In genomic region chr9:7764463-7764871, GRCm38 (mm10) we compare ENCODE assay signal across 8 mouse cellular contexts. TPM values are rescaled to one million over a fixed set of nuclear protein-coding genes. Genes with fewer than 3 reads are reported as not detected.
DNase-seq lines count a peak whose midpoint lies in the region; ATAC-seq and TF ChIP-seq lines count a peak whose summit lies in the region.

No protein-coding gene starts in this region.

- H3K9me3 ChIP-seq in forebrain, embryonic 16.5 days (ENCODE audit: control insufficient read depth, low read length): no peaks in the 10 kb centered on the region
- no peaks in the 10 kb centered on the region for H3K9me3 ChIP-seq in hindbrain, embryonic 16.5 days (ENCODE audit: control insufficient read depth, low read length)
- H3K9me3 ChIP-seq in liver, embryonic 13.5 days (replicated peaks): no peaks in the 10 kb centered on the region
- H3K9me3 ChIP-seq in stomach, embryonic 16.5 days (replicated peaks; ENCODE audit: control insufficient read depth, low read length): no peaks in the 10 kb centered on the region; the same call in 1 of the 2 replicates

- peak; percentile 21 for ATAC-seq in forebrain, embryonic 16.5 days
- peak; percentile 40; the same call in 1 of the 2 replicates for ATAC-seq in hindbrain, embryonic 16.5 days
- ATAC-seq in liver, embryonic 13.5 days (ENCODE audit: low read depth): peak; percentile 19
- no peak for ATAC-seq in stomach, embryonic 16.5 days (ENCODE audit: insufficient read depth, low FRiP score)

- TF ChIP-seq POLR2A in bone marrow macrophage, adult 2 months (IDR thresholded peaks at IDR 0.05; ENCODE audit: borderline replicate concordance, low read depth, low read length): no peak
- peak; percentile 66 for TF ChIP-seq POLR2A in myocyte (IDR thresholded peaks at IDR 0.05; ENCODE audit: insufficient read length, low read depth)

- H3K4me1 ChIP-seq in bone marrow macrophage, adult 2 months (ENCODE audit: control insufficient read depth, insufficient read depth, low read length): peaks cover 25% of the 10 kb centered on the region
- H3K4me1 ChIP-seq in forebrain, embryonic 16.5 days (replicated peaks; ENCODE audit: control insufficient read depth, insufficient read depth, low read length): peaks cover 13% of the 10 kb centered on the region
- peaks cover 6% of the 10 kb centered on the region for H3K4me1 ChIP-seq in hindbrain, embryonic 16.5 days (ENCODE audit: control insufficient read depth, insufficient read depth, low read depth, low read length)
- peaks cover 57% of the 10 kb centered on the region for H3K4me1 ChIP-seq in liver, embryonic 13.5 days (replicated peaks)
- peaks cover 13% of the 10 kb centered on the region; the same call in 1 of the 2 replicates for H3K4me1 ChIP-seq in stomach, embryonic 16.5 days (ENCODE audit: control insufficient read depth, insufficient read depth, low read length)

- H3K27ac ChIP-seq in bone marrow macrophage, adult 2 months (ENCODE audit: insufficient read depth, low read depth, low read length): peak overlapping the region; percentile 42
- H3K27ac ChIP-seq in forebrain, embryonic 16.5 days (ENCODE audit: low read length): peak overlapping the region; percentile 66
- peak overlapping the region; percentile 52; the same call in 1 of the 2 replicates for H3K27ac ChIP-seq in hindbrain, embryonic 16.5 days (ENCODE audit: low read depth, low read length)
- peak overlapping the region; percentile 88 for H3K27ac ChIP-seq in liver, embryonic 13.5 days
- H3K27ac ChIP-seq in stomach, embryonic 16.5 days (ENCODE audit: low read length): peak overlapping the region; percentile 92

- peak overlapping the region; percentile 83 for H3K9ac ChIP-seq in forebrain, embryonic 16.5 days (replicated peaks; ENCODE audit: low read depth, low read length)
- H3K9ac ChIP-seq in hindbrain, embryonic 16.5 days (ENCODE audit: low read depth, low read length): peak overlapping the region; percentile 75
- peak overlapping the region; percentile 96 for H3K9ac ChIP-seq in liver, embryonic 13.5 days
- H3K9ac ChIP-seq in stomach, embryonic 16.5 days (ENCODE audit: low read length): peak overlapping the region; percentile 91

- DNase-seq in left cerebral cortex, adult 11 months (ENCODE audit: low spot score): peak; percentile 7
- no peak for DNase-seq in left cerebral cortex, postnatal 36 days (ENCODE audit: low spot score in 2 of 2)
- DNase-seq in liver, embryonic 13.5 days: peak; percentile 59

- H3ac ChIP-seq in myocyte (ENCODE audit: control insufficient read depth, insufficient read length): peak overlapping the region; percentile 75

- TF ChIP-seq CTCF in bone marrow macrophage, adult 2 months (IDR thresholded peaks at IDR 0.05; ENCODE audit: low read depth, low read length): no peak

- peak overlapping the region; percentile 85 for H3K4me2 ChIP-seq in forebrain, embryonic 16.5 days (ENCODE audit: low read length)
- peak overlapping the region; percentile 88 for H3K4me2 ChIP-seq in hindbrain, embryonic 16.5 days (ENCODE audit: low read length)
- peak overlapping the region; percentile 95 for H3K4me2 ChIP-seq in liver, embryonic 13.5 days
- peak overlapping the region; percentile 85 for H3K4me2 ChIP-seq in myocyte (ENCODE audit: low read depth)
- peak overlapping the region; percentile 55 for H3K4me2 ChIP-seq in stomach, embryonic 16.5 days (ENCODE audit: low read depth, low read length)

- peaks cover 6% of the 10 kb centered on the region; the same call in 1 of the 2 replicates for H3K27me3 ChIP-seq in forebrain, embryonic 16.5 days (replicated peaks; ENCODE audit: control insufficient read depth, insufficient read depth, low read length)
- peaks cover 4% of the 10 kb centered on the region for H3K27me3 ChIP-seq in hindbrain, embryonic 16.5 days (replicated peaks; ENCODE audit: control insufficient read depth, insufficient read depth, low read length)
- H3K27me3 ChIP-seq in liver, embryonic 13.5 days: no peaks in the 10 kb centered on the region
- no peaks in the 10 kb centered on the region for H3K27me3 ChIP-seq in myocyte (ENCODE audit: control insufficient read depth, insufficient read depth, insufficient read length)
- H3K27me3 ChIP-seq in stomach, embryonic 16.5 days (ENCODE audit: control insufficient read depth, insufficient read depth, low read length): no peaks in the 10 kb centered on the region

- peak overlapping the region; percentile 80 for H3K4me3 ChIP-seq in bone marrow macrophage, adult 2 months (ENCODE audit: insufficient read depth, low read length)
- peak overlapping the region; percentile 83 for H3K4me3 ChIP-seq in forebrain, embryonic 16.5 days (replicated peaks; ENCODE audit: low read length)
- peak overlapping the region; percentile 74 for H3K4me3 ChIP-seq in hindbrain, embryonic 16.5 days (ENCODE audit: low read length)
- H3K4me3 ChIP-seq in liver, embryonic 13.5 days (replicated peaks): peak overlapping the region; percentile 90
- H3K4me3 ChIP-seq in myocyte: peak overlapping the region; percentile 57
- peak overlapping the region; percentile 79 for H3K4me3 ChIP-seq in stomach, embryonic 16.5 days (replicated peaks; ENCODE audit: low read length)

- H3K79me2 ChIP-seq in myocyte (ENCODE audit: control insufficient read depth, insufficient read depth): peaks cover 35% of the 10 kb centered on the region

- under 1% methylated on average over 14 of the region's 14 CpGs for WGBS in forebrain, embryonic 16.5 days
- WGBS in hindbrain, embryonic 16.5 days: under 1% methylated on average over 14 of the region's 14 CpGs
- WGBS in liver, embryonic 13.5 days (ENCODE audit: insufficient replicate concordance): under 1% methylated on average over 14 of the region's 14 CpGs
- WGBS in stomach, embryonic 16.5 days: under 1% methylated on average over 14 of the region's 14 CpGs

- H3K36me3 ChIP-seq in forebrain, embryonic 16.5 days (ENCODE audit: control insufficient read depth, insufficient read depth): no peaks in the 10 kb centered on the region
- H3K36me3 ChIP-seq in hindbrain, embryonic 16.5 days (ENCODE audit: control insufficient read depth, insufficient read depth, low read length): no peaks in the 10 kb centered on the region
- H3K36me3 ChIP-seq in liver, embryonic 13.5 days: peaks cover 16% of the 10 kb centered on the region
- H3K36me3 ChIP-seq in myocyte (ENCODE audit: control insufficient read depth, insufficient read depth): peaks cover 9% of the 10 kb centered on the region
- no peaks in the 10 kb centered on the region for H3K36me3 ChIP-seq in stomach, embryonic 16.5 days (ENCODE audit: control insufficient read depth, insufficient read depth, low read length)

- intact Hi-C loops in left cerebral cortex, postnatal 36 days (cut with DNase I): loop anchor here (10.0 kb wide), 1 partner anchor 70 kb away; the partner anchor contains the start of gene Birc2

TF ChIP-seq in myocyte, 11 proteins besides CTCF, POLR2A, EP300 and RAD21:
- TF ChIP-seq CEBPB (IDR thresholded peaks at IDR 0.05; ENCODE audit: insufficient read depth, poor library complexity, severe bottlenecking) (no peak), POLR2AphosphoS2 (IDR thresholded peaks at IDR 0.05; ENCODE audit: insufficient read length, low read depth) (peak; percentile 70)

RNA-seq across cellular contexts. Expression of gene Tmem123, which starts 0.6 kb away (rescaled TPM):
- total RNA-seq in left cerebral cortex, postnatal 36 days (2021): 10 to 100 TPM; 11.1 to 11.2 TPM
- 114 and 120 TPM in 2 replicates for polyA plus RNA-seq in bone marrow macrophage, adult 2 months (2012; ENCODE audit: insufficient read depth, insufficient read length, missing spikeins)
- polyA plus RNA-seq in forebrain, embryonic 16.5 days (2015; fragmentation: Nextera tagmentation; extraction: Ambion mirVana): 23.0 and 31.0 TPM in 2 replicates
- 20.4 and 23.0 TPM in 2 replicates for polyA plus RNA-seq in hindbrain, embryonic 16.5 days (2015; fragmentation: Nextera tagmentation; extraction: Ambion mirVana)
- 39.1 and 53.4 TPM in 2 replicates for polyA plus RNA-seq in liver, embryonic 13.5 days (2015; fragmentation: Nextera tagmentation; extraction: Ambion mirVana)
- 60.9 TPM for polyA plus RNA-seq in myocyte (2012; fragmentation: generic; extraction: Trizol)
- 139 and 150 TPM in 2 replicates for polyA plus RNA-seq in stomach, embryonic 16.5 days (2015; fragmentation: Nextera tagmentation; extraction: Ambion mirVana)

Comparison
In these comparisons a context has a peak if more than half of its experiments do, and no peak if none do; other contexts are left out.
1. DNase-seq: peak in left cerebral cortex, adult 11 months (single experiment) and liver, embryonic 13.5 days (single experiment); none in left cerebral cortex, postnatal 36 days (0 of 2).
2. H3K27ac ChIP-seq: peak in every context shown above with its lines; median percentile 92 in stomach, embryonic 16.5 days; 88 in liver, embryonic 13.5 days; 66 in forebrain, embryonic 16.5 days; 52 in hindbrain, embryonic 16.5 days; 42 in bone marrow macrophage, adult 2 months.
3. Peak in every context shown above with its lines, with median percentiles within 50 percentile points of each other: H3K4me3 ChIP-seq, H3K4me2 ChIP-seq and H3K9ac ChIP-seq.